In genomic region chr7:34571295-34571694, GRCm38 (mm10) we compare ENCODE assay signal across 9 mouse cellular contexts.
DNase-seq lines count a peak whose midpoint lies in the region; ATAC-seq and TF ChIP-seq lines count a peak whose summit lies in the region.
"Had no signal": no experiment of that assay in that cellular context is flagged by ENCODE, and none has a peak within 500 bp of the region (broad histone marks: within the 10 kb centered on the region; RNA-seq: fewer than 3 reads in every experiment).

No protein-coding gene starts in this region.

- TF ChIP-seq CTCF in E14TG2a.4 (conservative IDR thresholded peaks at IDR 0.05; ENCODE audit: low read length) = no peak

- H3K4me1 ChIP-seq in E14TG2a.4 (replicated peaks; ENCODE audit: low read depth, low read length) = peaks cover 37% of the 10 kb centered on the region
- H3K4me1 ChIP-seq in heart, embryonic 15.5 days (replicated peaks) = peaks cover 19% of the 10 kb centered on the region
- peaks cover 20% of the 10 kb centered on the region for H3K4me1 ChIP-seq in midbrain, embryonic 13.5 days (replicated peaks)
- H3K4me1 ChIP-seq: liver, embryonic 13.5 days had no signal

- peak; percentile 74 for ATAC-seq in heart, embryonic 15.5 days (replicated peaks; ENCODE audit: insufficient number of reproducible peaks, insufficient read depth, low FRiP score, low read depth)
- peak; percentile 25; the same call in 1 of the 2 replicates for ATAC-seq in midbrain, embryonic 13.5 days

- peak; percentile 53 for DNase-seq in adrenal gland, adult 2 months
- peak; percentile 85 for DNase-seq in kidney, postnatal 10 days
- DNase-seq in right cerebral cortex, postnatal 36 days (ENCODE audit: low spot score in 2 of 2) = no peak
- no peak for DNase-seq in c-Kit-positive CD71-positive TER-119-positive erythroid progenitor cells, embryonic 14.5 days (ENCODE audit: low spot score)
- no peak for DNase-seq in layer of hippocampus, postnatal 25 days (ENCODE audit: extremely low spot score in 1 of 2, low spot score in 1 of 2)
- DNase-seq: liver, embryonic 13.5 days had no signal

- no peak overlapping the region for H3K9ac ChIP-seq in heart, embryonic 15.5 days
- no peak overlapping the region for H3K9ac ChIP-seq in midbrain, embryonic 13.5 days (replicated peaks)
- H3K9ac ChIP-seq: liver, embryonic 13.5 days had no signal

- peaks cover 5% of the 10 kb centered on the region; the same call in 1 of the 2 replicates for H3K9me3 ChIP-seq in E14TG2a.4 (ENCODE audit: low read length)
- no peaks in the 10 kb centered on the region for H3K9me3 ChIP-seq in heart, embryonic 15.5 days (replicated peaks)
- H3K9me3 ChIP-seq in midbrain, embryonic 13.5 days = no peaks in the 10 kb centered on the region
- H3K9me3 ChIP-seq: liver, embryonic 13.5 days had no signal

- H3K4me3 ChIP-seq in E14TG2a.4 (replicated peaks; ENCODE audit: low read length) = peak overlapping the region; percentile 76
- peak overlapping the region; percentile 38; the same call in 1 of the 2 replicates for H3K4me3 ChIP-seq in heart, embryonic 15.5 days
- H3K4me3 ChIP-seq in midbrain, embryonic 13.5 days (replicated peaks) = no peak overlapping the region

- WGBS in heart, embryonic 15.5 days = 24% methylated on average over 10 of the region's 10 CpGs
- WGBS in midbrain, embryonic 13.5 days = 37% methylated on average over 10 of the region's 10 CpGs

- H3K4me2 ChIP-seq in heart, embryonic 15.5 days = peak overlapping the region; percentile 80
- H3K4me2 ChIP-seq in midbrain, embryonic 13.5 days (replicated peaks) = peak overlapping the region; percentile 59

- no peak overlapping the region for H3K27ac ChIP-seq in heart, embryonic 15.5 days
- H3K27ac ChIP-seq in midbrain, embryonic 13.5 days = peak overlapping the region; percentile 51; the same call in 1 of the 2 replicates
- H3K27ac ChIP-seq: liver, embryonic 13.5 days had no signal

- no peaks in the 10 kb centered on the region for H3K36me3 ChIP-seq in E14TG2a.4 (ENCODE audit: insufficient read depth, low read length)
- H3K36me3 ChIP-seq in heart, embryonic 15.5 days = no peaks in the 10 kb centered on the region
- no peaks in the 10 kb centered on the region for H3K36me3 ChIP-seq in midbrain, embryonic 13.5 days
- H3K36me3 ChIP-seq: liver, embryonic 13.5 days had no signal

- 0 out of 2 replicates have a peak, but pooled peaks cover 3% of the 10 kb centered on the region for H3K27me3 ChIP-seq in E14TG2a.4 (ENCODE audit: insufficient read depth, low read length)
- H3K27me3 ChIP-seq in heart, embryonic 15.5 days = peaks cover 7% of the 10 kb centered on the region; the same call in 1 of the 2 replicates
- H3K27me3 ChIP-seq in midbrain, embryonic 13.5 days = no peaks in the 10 kb centered on the region

Comparison
In these comparisons a context has a peak if more than half of its experiments do, and no peak if none do; other contexts are left out.
1. DNase-seq: peak in adrenal gland, adult 2 months (single experiment) and kidney, postnatal 10 days (single experiment); none in right cerebral cortex, postnatal 36 days (0 of 2), c-Kit-positive CD71-positive TER-119-positive erythroid progenitor cells, embryonic 14.5 days (single experiment) and layer of hippocampus, postnatal 25 days (0 of 2).